In the genomic region with DNA sequence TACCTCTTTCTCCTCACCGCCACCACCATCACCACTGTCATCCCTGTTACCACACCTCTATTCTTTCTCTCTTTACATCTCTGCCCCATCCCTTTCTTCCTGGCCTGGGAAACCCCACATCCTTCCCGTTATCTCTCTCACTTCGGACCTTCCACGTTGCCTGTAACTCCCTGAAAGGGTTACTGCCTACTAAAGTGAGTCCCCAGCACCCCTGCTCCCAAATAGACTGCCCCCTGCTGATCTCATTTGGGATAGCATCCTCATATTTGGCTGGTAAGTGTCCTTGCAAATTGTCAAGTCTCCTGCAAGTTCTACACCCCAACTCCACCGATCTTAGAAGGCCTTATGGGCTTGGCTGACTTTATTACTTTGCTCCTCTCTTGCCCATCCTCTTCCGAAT, we compare ENCODE assay signal across 9 mouse cellular contexts. TPM values are rescaled to one million over a fixed set of nuclear protein-coding genes. Genes with fewer than 3 reads are reported as not detected.
DNase-seq lines count a peak whose midpoint lies in the region; ATAC-seq and TF ChIP-seq lines count a peak whose summit lies in the region.
"Had no signal": no experiment of that assay in that cellular context is flagged by ENCODE, and none has a peak within 500 bp of the region (broad histone marks: within the 10 kb centered on the region; RNA-seq: fewer than 3 reads in every experiment).

No protein-coding gene starts in this region.

- no peaks in the 10 kb centered on the region for H3K27me3 ChIP-seq in kidney, postnatal 0 days (ENCODE audit: insufficient read depth, low read length)
- no peaks in the 10 kb centered on the region for H3K27me3 ChIP-seq in kidney, embryonic 14.5 days (ENCODE audit: control insufficient read depth, insufficient read depth, low read length)
- H3K27me3 ChIP-seq: limb, embryonic 15.5 days had no signal

- no peak overlapping the region for H3K4me2 ChIP-seq in kidney, postnatal 0 days (ENCODE audit: low read length)
- no peak overlapping the region for H3K4me2 ChIP-seq in kidney, embryonic 14.5 days (replicated peaks; ENCODE audit: low read depth, low read length)
- H3K4me2 ChIP-seq: limb, embryonic 15.5 days had no signal

- 55% methylated on average over 6 of the region's 6 CpGs for WGBS in kidney, postnatal 0 days
- 72% methylated on average over 6 of the region's 6 CpGs for WGBS in kidney, embryonic 14.5 days

- ATAC-seq in kidney, postnatal 0 days (replicated peaks; ENCODE audit: low FRiP score, low read depth) = no peak
- no peak for ATAC-seq in kidney, embryonic 14.5 days (ENCODE audit: low FRiP score, low TSS enrichment)

- DNase-seq in adrenal gland, adult (ENCODE audit: inconsistent age in 2 of 2, low spot score in 1 of 2) = peak; percentile 30 to 80
- no peak for DNase-seq in adrenal gland, postnatal 4 days (ENCODE audit: low spot score in 2 of 2)
- DNase-seq in kidney, postnatal 0 days (ENCODE audit: low spot score) = no peak
- DNase-seq in CD4-positive, CD25-positive, alpha-beta regulatory T cell, adult 2 months (ENCODE audit: low read depth, low spot score) = peak; percentile 80
- peak; percentile 49 to 67 for DNase-seq in cerebellum, postnatal 10 days
- peak; percentile 70 for DNase-seq in retina, postnatal 1 day
- no peak for DNase-seq in urinary bladder, postnatal 10 days (ENCODE audit: low spot score)

- no peak overlapping the region for H3K4me3 ChIP-seq in kidney, postnatal 0 days (replicated peaks; ENCODE audit: low read depth, low read length)
- no peak overlapping the region for H3K4me3 ChIP-seq in kidney, embryonic 14.5 days (ENCODE audit: low read length)
- H3K4me3 ChIP-seq: limb, embryonic 15.5 days had no signal

- H3K36me3 ChIP-seq in kidney, postnatal 0 days (ENCODE audit: insufficient read depth, low read length) = peaks cover 26% of the 10 kb centered on the region; the same call in 1 of the 2 replicates
- H3K36me3 ChIP-seq in kidney, embryonic 14.5 days (ENCODE audit: control insufficient read depth, insufficient read depth, low read length) = peaks cover 46% of the 10 kb centered on the region

- no peak overlapping the region for H3K27ac ChIP-seq in kidney, postnatal 0 days
- no peak overlapping the region for H3K27ac ChIP-seq in kidney, embryonic 14.5 days (ENCODE audit: low read depth, low read length)
- H3K27ac ChIP-seq: limb, embryonic 15.5 days had no signal

- no peak overlapping the region for H3K9ac ChIP-seq in kidney, postnatal 0 days (ENCODE audit: low read depth, low read length)
- H3K9ac ChIP-seq in kidney, embryonic 14.5 days (ENCODE audit: low read depth, low read length) = no peak overlapping the region
- H3K9ac ChIP-seq: limb, embryonic 15.5 days had no signal

- no peaks in the 10 kb centered on the region for H3K4me1 ChIP-seq in kidney, postnatal 0 days (replicated peaks; ENCODE audit: insufficient read depth, low read length)
- H3K4me1 ChIP-seq in kidney, embryonic 14.5 days (ENCODE audit: control insufficient read depth, insufficient read depth, low read length) = no peaks in the 10 kb centered on the region
- H3K4me1 ChIP-seq: limb, embryonic 15.5 days had no signal

- peak; percentile 64 for TF ChIP-seq CTCF in kidney, postnatal 0 days (IDR thresholded peaks at IDR 0.05; ENCODE audit: low read depth)

- H3K9me3 ChIP-seq in kidney, postnatal 0 days (replicated peaks; ENCODE audit: low read length) = no peaks in the 10 kb centered on the region
- peaks cover 6% of the 10 kb centered on the region; the same call in 1 of the 2 replicates for H3K9me3 ChIP-seq in kidney, embryonic 14.5 days (ENCODE audit: control insufficient read depth, low read length)
- H3K9me3 ChIP-seq: limb, embryonic 15.5 days had no signal

RNA-seq across cellular contexts. Expression of a gene that starts 15.7 kb away (rescaled TPM):
- 1 to 10 TPM; 4.5 to 4.8 TPM for total RNA-seq in adrenal gland, postnatal 4 days (2021)
- 5.1 and 5.2 TPM in 2 replicates for polyA plus RNA-seq in kidney, postnatal 0 days (2015; fragmentation: Nextera tagmentation; extraction: Ambion mirVana)
- polyA plus RNA-seq in kidney, embryonic 14.5 days (2014; fragmentation: Nextera tagmentation; extraction: Ambion mirVana) = 2.4 and 3.4 TPM in 2 replicates

RNA-seq across cellular contexts. Expression of a gene that starts 20.5 kb away (rescaled TPM):
- total RNA-seq in adrenal gland, postnatal 4 days (2021) = 10 to 100 TPM; 44.8 to 46.7 TPM
- polyA plus RNA-seq in kidney, postnatal 0 days (2015; fragmentation: Nextera tagmentation; extraction: Ambion mirVana) = 10.6 and 13.1 TPM in 2 replicates
- polyA plus RNA-seq in kidney, embryonic 14.5 days (2014; fragmentation: Nextera tagmentation; extraction: Ambion mirVana) = 2.8 and 5.7 TPM in 2 replicates

RNA-seq across cellular contexts. Expression of a gene that starts 30.7 kb away (rescaled TPM):
- total RNA-seq in adrenal gland, postnatal 4 days (2021) = 1 to 10 TPM; 1.9 to 2.5 TPM
- polyA plus RNA-seq in kidney, postnatal 0 days (2015; fragmentation: Nextera tagmentation; extraction: Ambion mirVana) = 0.08 and 0.09 TPM in 2 replicates
- polyA plus RNA-seq in kidney, embryonic 14.5 days (2014; fragmentation: Nextera tagmentation; extraction: Ambion mirVana) = 0.31 and 0.45 TPM in 2 replicates

RNA-seq across cellular contexts. Expression of a gene that starts 31.5 kb away (rescaled TPM):
- 10 to 100 TPM; 23.6 to 24.1 TPM for total RNA-seq in adrenal gland, postnatal 4 days (2021)
- polyA plus RNA-seq in kidney, postnatal 0 days (2015; fragmentation: Nextera tagmentation; extraction: Ambion mirVana) = 30.4 and 30.5 TPM in 2 replicates
- 33.3 and 44.6 TPM in 2 replicates for polyA plus RNA-seq in kidney, embryonic 14.5 days (2014; fragmentation: Nextera tagmentation; extraction: Ambion mirVana)

RNA-seq across cellular contexts. Expression of a gene that starts 47.2 kb away (rescaled TPM):
- total RNA-seq in adrenal gland, postnatal 4 days (2021) = 100 to 1,000 TPM; 111 to 116 TPM
- 119 and 127 TPM in 2 replicates for polyA plus RNA-seq in kidney, postnatal 0 days (2015; fragmentation: Nextera tagmentation; extraction: Ambion mirVana)
- 155 and 205 TPM in 2 replicates for polyA plus RNA-seq in kidney, embryonic 14.5 days (2014; fragmentation: Nextera tagmentation; extraction: Ambion mirVana)

Comparison
In these comparisons a context has a peak if more than half of its experiments do, and no peak if none do; other contexts are left out.
1. DNase-seq: peak in adrenal gland, adult (2 of 2), CD4-positive, CD25-positive, alpha-beta regulatory T cell, adult 2 months (single experiment), cerebellum, postnatal 10 days (2 of 2) and retina, postnatal 1 day (single experiment); none in adrenal gland, postnatal 4 days (0 of 2), kidney, postnatal 0 days (single experiment) and urinary bladder, postnatal 10 days (single experiment).